Mouse (Mus musculus): ENCODE data around the gene Ifi47.
"Not testable (repeated sequence)": the region's sequence is repeated elsewhere in the genome, so short reads cannot be mapped to it uniquely, and the experiment has no call there.

Ifi47 gene

GRCm38 (mm10) chr11:49076001-49076757 is at the start of gene Ifi47:
TSS of gene Ifi47 (plus strand) at chr11:49076587.
- peak; percentile 39 to 66 for DNase-seq

- not testable (repeated sequence) for DNase-seq
These were observed 26.3 kb upstream of the Ifi47 start for GRCm38 (mm10) chr11:49050064-49050463.

- not testable (repeated sequence) for DNase-seq
These were observed 25.1 kb upstream of the Ifi47 start, which contains the start of gene 9930111J21Rik2 for GRCm38 (mm10) chr11:49051093-49051891. TSS of gene 9930111J21Rik2 (minus strand) at chr11:49051242.

GRCm38 (mm10) chr11:49051894-49052293 is 24.5 kb upstream of the Ifi47 start:
- DNase-seq = not testable (repeated sequence)

GRCm38 (mm10) chr11:49060061-49060460 is 16.3 kb upstream of the Ifi47 start:
- not testable (repeated sequence) for DNase-seq

GRCm38 (mm10) chr11:49061865-49062264 is 14.5 kb upstream of the Ifi47 start:
- not testable (repeated sequence) for DNase-seq

- DNase-seq = peak in 1 of 2 experiments; percentile 26
These were observed 12.5 kb upstream of the Ifi47 start, which contains the start of gene Tgtp2 for GRCm38 (mm10) chr11:49063713-49064469. TSS of gene Tgtp2 (minus strand) at chr11:49064206.

GRCm38 (mm10) chr11:49068358-49068757 is 8.0 kb upstream of the Ifi47 start:
- DNase-seq = no peak

GRCm38 (mm10) chr11:49077012-49077411 is 625 bp downstream of the Ifi47 start:
- no peak for DNase-seq

- no peak for DNase-seq
These were observed 2.3 kb downstream of the Ifi47 start for GRCm38 (mm10) chr11:49078719-49079118.

GRCm38 (mm10) chr11:49080636-49081035 is 4.2 kb downstream of the Ifi47 start:
- DNase-seq = no peak

- peak in 1 of 2 experiments; percentile 44 for DNase-seq
These were observed 5.0 kb downstream of the Ifi47 start for GRCm38 (mm10) chr11:49081356-49081755.

- peak; percentile 44 to 51 for DNase-seq
These were observed 5.5 kb downstream of the Ifi47 start for GRCm38 (mm10) chr11:49081886-49082285.

GRCm38 (mm10) chr11:49083146-49083545 is 6.8 kb downstream of the Ifi47 start:
- DNase-seq = no peak

GRCm38 (mm10) chr11:49083808-49084207 is 7.4 kb downstream of the Ifi47 start:
- DNase-seq = no peak

- DNase-seq = no peak
These were observed 8.0 kb downstream of the Ifi47 start for GRCm38 (mm10) chr11:49084385-49084784.

GRCm38 (mm10) chr11:49084875-49085274 is 8.5 kb downstream of the Ifi47 start:
- no peak for DNase-seq

GRCm38 (mm10) chr11:49086858-49087361 is 10.5 kb downstream of the Ifi47 start:
- DNase-seq = no peak

GRCm38 (mm10) chr11:49087830-49088616 is 11.6 kb downstream of the Ifi47 start:
- DNase-seq = peak in 1 of 2 experiments; percentile 25

- DNase-seq = no peak
These were observed 12.7 kb downstream of the Ifi47 start for GRCm38 (mm10) chr11:49088990-49089652.
